ENCODE assay signal across 10 mouse cellular contexts in the genomic region with DNA sequence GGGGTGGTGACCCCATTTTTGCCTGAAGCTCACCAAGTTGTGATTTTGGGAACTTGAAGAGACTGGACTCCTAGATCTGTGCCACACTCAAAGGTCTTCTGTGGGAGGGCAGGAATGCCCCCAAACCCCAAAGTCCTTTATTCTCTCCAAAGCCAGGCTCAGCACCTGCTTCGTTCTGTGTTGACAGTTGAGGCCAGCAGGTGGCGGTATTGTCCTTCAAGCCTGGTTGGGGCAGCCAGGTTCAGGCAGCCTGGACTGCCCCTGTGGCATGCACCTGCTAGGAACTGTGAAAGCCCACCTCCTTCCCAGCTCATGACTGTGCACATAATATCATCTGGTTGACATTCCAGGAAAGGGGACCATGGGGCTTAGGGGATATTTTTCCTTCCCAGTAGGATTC.
A peak's percentile ranks its signal among the peaks of the same experiment; 100 is the strongest.
DNase-seq lines count a peak whose midpoint lies in the region; ATAC-seq and TF ChIP-seq lines count a peak whose summit lies in the region.
"Had no signal": no experiment of that assay in that cellular context is flagged by ENCODE, and none has a peak within 500 bp of the region (broad histone marks: within the 10 kb centered on the region; RNA-seq: fewer than 3 reads in every experiment).

No protein-coding gene starts in this region.

- H3K9me3 ChIP-seq in midbrain, embryonic 10.5 days (replicated peaks), result peaks cover 30% of the 10 kb centered on the region
- peaks cover 4% of the 10 kb centered on the region; the same call in 1 of the 2 replicates for H3K9me3 ChIP-seq in midbrain, embryonic 16.5 days (replicated peaks; ENCODE audit: control insufficient read depth, low read length, poor library complexity, severe bottlenecking)
- H3K9me3 ChIP-seq: liver, embryonic 15.5 days had no signal

- no peak overlapping the region for H3K9ac ChIP-seq in heart, adult 2 months (ENCODE audit: low read depth, low read length)
- H3K9ac ChIP-seq in midbrain, embryonic 16.5 days (ENCODE audit: low read depth, low read length), result no peak overlapping the region
- H3K9ac ChIP-seq: liver, embryonic 15.5 days had no signal

- no peak for TF ChIP-seq POLR2A in heart, adult 2 months (IDR thresholded peaks at IDR 0.05; ENCODE audit: insufficient read depth, low read depth, low read length)
- no peak for TF ChIP-seq POLR2A in brain, embryonic 14.5 days (IDR thresholded peaks at IDR 0.05; ENCODE audit: borderline replicate concordance, extremely low read depth, insufficient read depth, insufficient read length, poor library complexity, severe bottlenecking)

- TF ChIP-seq EP300 in heart, adult 2 months (IDR thresholded peaks at IDR 0.05; ENCODE audit: insufficient read depth, low read depth, low read length), result no peak

- no peaks in the 10 kb centered on the region for H3K36me3 ChIP-seq in heart, adult 2 months (ENCODE audit: control insufficient read depth, insufficient read depth, low read length)
- no peaks in the 10 kb centered on the region for H3K36me3 ChIP-seq in midbrain, embryonic 10.5 days
- no peaks in the 10 kb centered on the region for H3K36me3 ChIP-seq in midbrain, embryonic 16.5 days (ENCODE audit: control insufficient read depth, insufficient read depth, low read length)
- H3K36me3 ChIP-seq: liver, embryonic 15.5 days had no signal

- peak; percentile 37 for TF ChIP-seq CTCF in heart, adult 2 months (IDR thresholded peaks at IDR 0.05)
- peak; percentile 60 for TF ChIP-seq CTCF in brain, embryonic 14.5 days (IDR thresholded peaks at IDR 0.05; ENCODE audit: borderline replicate concordance, extremely low read depth, insufficient read depth, insufficient read length)

- no peak for ATAC-seq in midbrain, embryonic 16.5 days

- no peak for DNase-seq in heart, adult 2 months
- no peak for DNase-seq in heart, postnatal 10 days
- DNase-seq in midbrain, embryonic 10.5 days (ENCODE audit: low spot score), result peak; percentile 19
- DNase-seq in brain, embryonic 14.5 days (ENCODE audit: low read depth), result peak; percentile 44
- DNase-seq in retina, postnatal 1 day, result peak; percentile 58
- no peak for DNase-seq in gastrocnemius, adult 18-20 months (ENCODE audit: low spot score)
- DNase-seq: gastrocnemius, postnatal 14 days had no signal

- no peaks in the 10 kb centered on the region for H3K4me1 ChIP-seq in heart, adult 2 months (ENCODE audit: control insufficient read depth, insufficient read depth, low read length)
- no peaks in the 10 kb centered on the region for H3K4me1 ChIP-seq in midbrain, embryonic 10.5 days
- H3K4me1 ChIP-seq in midbrain, embryonic 16.5 days (ENCODE audit: control insufficient read depth, insufficient read depth, low read length), result no peaks in the 10 kb centered on the region
- H3K4me1 ChIP-seq: liver, embryonic 15.5 days had no signal

- no peak overlapping the region for H3K4me2 ChIP-seq in midbrain, embryonic 16.5 days (ENCODE audit: low read length)
- H3K4me2 ChIP-seq: liver, embryonic 15.5 days had no signal

- H3K79me2 ChIP-seq in heart, adult 2 months (replicated peaks; ENCODE audit: control insufficient read depth, insufficient read depth, low read length), result no peaks in the 10 kb centered on the region

- no peak overlapping the region for H3K27ac ChIP-seq in heart, adult 2 months
- no peak overlapping the region for H3K27ac ChIP-seq in midbrain, embryonic 10.5 days (replicated peaks)
- H3K27ac ChIP-seq in midbrain, embryonic 16.5 days (ENCODE audit: low read length), result no peak overlapping the region
- H3K27ac ChIP-seq: liver, embryonic 15.5 days had no signal

- 48% methylated on average over 2 of the region's 2 CpGs for WGBS in heart, adult 2 months
- WGBS in midbrain, embryonic 10.5 days, result 39% methylated on average over 2 of the region's 2 CpGs
- 51% methylated on average over 2 of the region's 2 CpGs for WGBS in midbrain, embryonic 16.5 days

- H3K27me3 ChIP-seq in heart, adult 2 months (ENCODE audit: control insufficient read depth, insufficient read depth, low read length), result no peaks in the 10 kb centered on the region
- H3K27me3 ChIP-seq in midbrain, embryonic 10.5 days (ENCODE audit: low read depth, poor library complexity, severe bottlenecking), result no peaks in the 10 kb centered on the region
- no peaks in the 10 kb centered on the region for H3K27me3 ChIP-seq in midbrain, embryonic 16.5 days (ENCODE audit: control insufficient read depth, insufficient read depth, low read depth, low read length)
- H3K27me3 ChIP-seq: liver, embryonic 15.5 days had no signal

- intact Hi-C loops in heart, adult 2 months (cut with DNase I), result no loop called here
- intact Hi-C loops in heart, postnatal 10 days (cut with DNase I), result no loop called here

- no peak overlapping the region for H3K4me3 ChIP-seq in heart, adult 2 months
- H3K4me3 ChIP-seq in midbrain, embryonic 10.5 days, result no peak overlapping the region
- no peak overlapping the region for H3K4me3 ChIP-seq in midbrain, embryonic 16.5 days (ENCODE audit: low read depth, low read length)
- H3K4me3 ChIP-seq: liver, embryonic 15.5 days; myocyte had no signal

Comparison
In these comparisons a context has a peak if more than half of its experiments do, and no peak if none do; other contexts are left out.
1. DNase-seq: peak in midbrain, embryonic 10.5 days (single experiment), brain, embryonic 14.5 days (single experiment) and retina, postnatal 1 day (single experiment); none in heart, adult 2 months (0 of 2), heart, postnatal 10 days (0 of 2) and gastrocnemius, adult 18-20 months (single experiment).